Mouse (Mus musculus) left cerebral cortex, postnatal 4 days (tissue): Measurements from ENCODE around the gene Efcab5. TPM values are rescaled to one million over a fixed set of nuclear protein-coding genes. Genes with fewer than 3 reads are reported as not detected.

Experiments used
- DNase-seq: peaks from one replicate; pipeline ENCODE4 v3.0.0-alpha.2; 2022
- intact Hi-C: fragments of 180-260 bp; cut with DNase I; formaldehyde crosslinking; loops from one replicate; pipeline ENCODE4 v1.15.1; 2025
- total RNA-seq, 2 experiments: library from RNA; stranded (reverse); gene quantifications; 2 replicates each; pipeline ENCODE4 v1.2.3; 2021

Gene Efcab5
- total RNA-seq = 1 to 10 TPM; 5.7 to 6.4 TPM

DNA sequence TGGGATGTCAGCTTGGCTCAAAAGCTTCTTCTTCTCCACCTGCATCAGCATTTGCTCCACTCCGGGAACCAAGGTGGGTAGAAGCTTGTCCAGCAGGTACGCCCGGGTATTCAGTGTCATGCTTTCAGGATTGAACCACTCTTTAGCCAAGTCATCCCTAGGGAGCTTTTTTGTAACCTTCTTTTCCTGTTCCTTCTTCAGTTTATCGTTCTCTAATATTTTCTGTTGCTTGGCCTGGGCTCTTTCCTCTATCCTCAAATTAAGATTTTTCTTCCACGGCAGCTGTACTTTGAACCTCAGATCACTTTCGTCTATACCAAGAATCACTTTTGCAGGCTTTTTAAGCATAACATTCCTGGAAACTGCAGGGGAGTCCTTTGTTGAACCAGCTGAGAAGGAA, at the start of gene Efcab5:
Efcab5 (minus strand) TSS at position 101 of the 400 bp plus-strand sequence.
- intact Hi-C loops = no loop called here
- no peak for DNase-seq

GRCm38 (mm10) chr11:77235267-77235666, 46.5 kb upstream of the Efcab5 start:
- no peak for DNase-seq
- intact Hi-C loops = no loop called here

DNA sequence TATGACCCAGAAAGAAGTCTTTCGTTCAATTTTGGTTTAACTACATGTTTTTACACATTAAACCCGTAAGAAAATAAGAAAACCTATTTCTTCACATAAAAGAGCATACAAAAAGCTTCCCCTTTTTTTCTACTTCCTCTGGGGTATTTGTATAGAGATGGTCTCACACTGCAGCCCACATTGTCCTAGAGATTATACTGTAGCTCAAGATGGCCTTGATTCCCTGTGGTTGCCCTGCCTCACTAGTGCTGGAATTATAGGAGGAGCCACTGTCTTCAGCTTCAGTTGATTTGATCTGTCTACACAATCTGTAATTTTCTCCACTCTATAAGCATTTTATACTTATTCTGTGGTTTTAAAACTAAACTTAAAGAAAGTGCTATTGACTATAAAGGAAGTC, 42.7 kb upstream of the Efcab5 start:
- no peak for DNase-seq
- intact Hi-C loops = no loop called here

GRCm38 (mm10) chr11:77230765-77231164, 42.0 kb upstream of the Efcab5 start:
- intact Hi-C loops = no loop called here
- DNase-seq = no peak

DNA sequence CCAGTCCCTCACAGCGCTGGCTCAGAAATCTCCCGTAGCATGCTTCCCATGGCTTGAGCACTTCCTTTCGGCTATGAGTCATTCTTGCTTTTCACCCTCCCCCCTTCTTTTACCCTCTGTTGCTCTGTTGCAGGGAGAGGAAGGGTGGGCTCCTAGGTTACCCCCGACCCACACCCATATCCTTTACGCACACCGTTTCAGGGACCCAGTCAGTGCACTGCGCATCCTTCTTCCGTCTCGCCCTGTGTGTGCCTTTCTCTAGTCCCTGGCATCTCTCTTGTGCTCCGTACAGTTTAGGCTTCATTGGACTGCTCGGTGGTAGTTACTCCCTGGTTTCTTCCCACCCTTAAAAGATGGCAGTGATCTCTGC, 28.0 kb upstream of the Efcab5 start:
- intact Hi-C loops = loop anchor here (5.0 to 10.0 kb wide), 4 partner anchors 91 to 418 kb away; no protein-coding TSS in a partner anchor
- no peak for DNase-seq

GRCm38 (mm10) chr11:77215951-77216760, 27.4 kb upstream of the Efcab5 start, which contains the start of gene Ssh2:
Gene Ssh2, plus strand, starts transcription at chr11:77216287.
- intact Hi-C loops = loop anchor here (5.0 to 10.0 kb wide), 4 partner anchors 91 to 419 kb away; no protein-coding TSS in a partner anchor
- peak; percentile 91 for DNase-seq

DNA sequence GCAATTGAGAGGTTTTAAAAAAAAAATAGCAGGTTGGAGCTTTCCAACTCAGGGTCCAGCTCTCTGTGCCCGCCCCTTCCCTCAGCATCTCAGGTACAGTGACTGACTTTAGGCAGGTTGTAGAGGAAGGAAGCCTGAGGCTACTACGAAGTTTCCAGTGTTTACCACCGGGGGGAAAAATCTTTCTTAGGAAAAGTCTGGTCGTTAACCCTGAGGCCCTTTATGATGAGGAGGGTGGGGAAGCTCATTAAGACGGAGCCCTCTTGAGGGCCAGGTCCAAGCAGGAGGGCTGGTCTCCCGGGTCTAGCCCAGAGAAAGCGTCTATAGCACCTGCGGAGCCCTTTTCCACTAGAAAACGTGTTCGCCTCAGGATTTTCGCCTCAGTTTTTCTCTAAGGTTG, 26.7 kb upstream of the Efcab5 start:
- intact Hi-C loops = loop anchor here (5.0 to 10.0 kb wide), 4 partner anchors 92 to 419 kb away; no protein-coding TSS in a partner anchor
- DNase-seq = no peak

GRCm38 (mm10) chr11:77214755-77215154, 26.0 kb upstream of the Efcab5 start:
- DNase-seq = peak; percentile 58
- intact Hi-C loops = loop anchor here (5.0 to 10.0 kb wide), 4 partner anchors 93 to 420 kb away; no protein-coding TSS in a partner anchor

DNA sequence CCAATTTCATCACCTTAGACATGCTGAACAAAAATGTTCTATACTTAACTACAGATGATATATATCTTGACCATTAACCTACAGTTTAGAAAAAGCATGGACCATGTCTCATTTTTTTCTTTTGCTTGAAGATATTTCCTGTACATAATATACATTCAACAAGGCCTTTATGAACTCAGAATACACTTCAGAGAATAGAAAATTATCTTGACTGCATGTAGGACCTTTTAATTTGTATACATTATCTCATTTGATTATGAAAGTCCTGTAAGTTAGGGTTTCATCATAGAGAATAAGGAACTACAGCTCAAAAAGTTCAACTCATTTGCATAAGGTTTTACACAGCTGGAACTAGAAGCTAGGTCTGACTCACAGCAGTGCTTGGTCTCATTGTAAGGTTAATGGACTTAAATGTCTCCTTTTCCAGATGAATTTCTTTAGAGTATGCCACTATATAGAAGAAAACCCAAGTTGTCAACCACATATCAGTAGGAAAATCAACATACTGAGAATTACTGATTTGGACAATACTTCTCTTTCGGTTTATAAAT, 25.4 kb upstream of the Efcab5 start:
- intact Hi-C loops = loop anchor here (10.0 kb wide), 3 partner anchors 109 to 421 kb away; no protein-coding TSS in a partner anchor

DNA sequence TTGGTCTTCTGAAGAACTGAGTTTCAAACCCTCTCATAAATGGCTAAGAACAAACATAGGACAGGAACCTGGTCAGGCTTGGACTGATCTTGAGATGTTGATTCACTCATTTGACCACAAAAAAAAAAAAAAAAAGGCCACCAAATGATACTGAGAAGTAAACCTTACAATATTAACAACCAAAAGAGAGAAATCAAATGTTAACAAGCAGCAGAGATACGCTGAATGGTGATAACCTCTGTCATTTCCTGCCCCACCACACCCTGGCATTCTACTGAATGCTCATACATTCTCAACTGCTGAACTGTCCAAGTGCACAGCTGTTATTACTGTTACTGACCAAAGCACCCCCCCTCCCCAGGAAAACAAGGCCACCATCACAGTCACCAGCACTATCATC, 11.9 kb upstream of the Efcab5 start:
- DNase-seq = no peak
- intact Hi-C loops = no loop called here

More for the DNA sequence above, 25.4 kb upstream of the Efcab5 start:
- no peak for DNase-seq

DNA sequence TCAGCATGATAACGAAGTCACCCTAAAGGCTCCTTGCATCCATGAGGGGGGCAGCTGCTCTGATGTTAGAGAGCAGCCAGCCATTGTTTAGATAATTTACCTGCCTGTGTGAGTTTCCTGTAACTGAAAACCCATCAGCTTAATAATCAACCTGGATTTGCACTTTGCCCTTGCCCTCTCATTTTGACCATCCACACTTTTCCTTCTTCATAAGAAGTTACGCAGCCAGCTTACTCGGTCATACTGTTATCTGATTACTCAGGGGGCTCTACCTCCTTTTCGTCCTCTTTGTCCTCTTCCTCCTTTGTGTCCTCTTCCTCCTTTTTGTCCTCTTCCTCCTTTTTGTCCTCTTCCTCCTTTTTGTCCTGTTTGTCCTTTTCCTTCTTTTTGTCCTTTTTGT, 10.9 kb upstream of the Efcab5 start:
- intact Hi-C loops = no loop called here
- DNase-seq = no peak

- DNase-seq = no peak
- intact Hi-C loops = no loop called here
These were observed 7.7 kb upstream of the Efcab5 start for GRCm38 (mm10) chr11:77196181-77197143.

- intact Hi-C loops = no loop called here
These were observed 6.8 kb upstream of the Efcab5 start for GRCm38 (mm10) chr11:77195360-77196109.

DNA sequence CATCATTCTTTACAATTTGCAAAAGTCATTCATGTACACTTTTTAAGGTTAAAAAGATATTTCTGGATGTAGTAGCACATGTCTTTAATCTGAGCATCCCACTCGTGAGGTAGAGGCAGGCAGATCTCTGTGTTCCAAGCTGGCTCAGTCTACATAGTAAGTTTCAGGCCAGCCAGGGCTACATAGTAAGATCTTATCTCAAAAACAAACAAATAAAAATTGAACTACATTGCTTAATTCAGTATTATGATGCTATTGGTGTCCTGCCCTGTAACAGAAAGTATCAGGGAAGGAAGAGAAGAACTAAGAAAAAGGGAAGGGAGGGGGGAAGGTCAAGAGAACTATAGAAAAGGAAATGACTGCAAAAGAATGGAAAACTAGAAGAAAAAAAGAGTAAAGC, 6.0 kb upstream of the Efcab5 start:
- no peak for DNase-seq
- intact Hi-C loops = no loop called here

More at GRCm38 (mm10) chr11:77195360-77196109, 6.8 kb upstream of the Efcab5 start:
- no peak for DNase-seq

DNA sequence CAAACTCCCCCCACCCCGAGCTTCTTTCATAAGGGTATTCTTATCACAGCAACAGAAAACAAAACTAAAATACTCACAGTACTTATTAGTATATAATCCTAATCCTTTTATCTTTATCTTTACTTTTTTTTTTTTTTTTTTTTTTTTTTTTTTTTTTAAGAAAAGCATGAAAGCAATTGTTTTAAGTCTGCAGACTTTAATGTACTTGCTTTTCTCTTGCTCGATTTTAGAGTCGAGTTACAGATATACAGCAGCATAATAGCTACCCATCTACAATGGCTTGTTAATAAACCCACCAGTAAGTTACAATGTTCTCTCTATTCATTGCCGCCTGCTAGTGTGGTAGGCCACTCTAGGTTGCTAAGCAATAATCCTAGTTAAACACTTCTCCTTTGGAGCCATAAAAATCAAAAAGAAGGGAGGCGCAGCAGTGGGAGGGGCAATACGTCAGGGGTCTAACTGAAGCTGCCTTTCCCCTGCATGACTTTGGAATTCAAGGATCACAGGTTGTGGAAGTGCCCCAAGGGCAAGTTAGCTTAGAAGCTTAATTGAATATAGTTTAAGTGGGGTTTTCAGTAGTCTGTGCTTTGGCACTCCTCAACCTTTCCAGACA, 5.3 kb upstream of the Efcab5 start:
- DNase-seq = no peak
- intact Hi-C loops = no loop called here

DNA sequence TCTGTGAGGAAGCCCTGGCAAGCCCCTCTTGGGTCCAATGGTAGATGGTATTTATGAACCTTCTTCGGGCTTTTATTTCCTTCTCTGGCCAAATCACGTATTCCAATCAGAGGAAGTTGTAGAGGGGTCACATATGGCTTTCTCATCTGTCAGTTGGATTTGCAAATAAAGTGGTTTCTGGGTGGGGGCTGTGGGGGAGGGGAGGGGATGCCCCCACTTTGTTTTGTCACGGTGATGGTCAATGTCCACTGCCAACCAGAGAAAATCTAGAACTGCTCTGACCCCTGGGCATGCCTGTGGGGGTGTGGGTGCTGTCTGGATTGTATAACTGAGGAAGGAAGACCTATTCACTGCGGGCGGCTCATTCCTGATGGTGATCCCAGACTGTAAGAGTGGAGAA, 4.6 kb upstream of the Efcab5 start:
- intact Hi-C loops = no loop called here
- DNase-seq = no peak

GRCm38 (mm10) chr11:77184926-77185325, 3.8 kb downstream of the Efcab5 start:
- no peak for DNase-seq
- intact Hi-C loops = no loop called here

GRCm38 (mm10) chr11:77182616-77183015, 6.2 kb downstream of the Efcab5 start:
- intact Hi-C loops = no loop called here
- no peak for DNase-seq

DNA sequence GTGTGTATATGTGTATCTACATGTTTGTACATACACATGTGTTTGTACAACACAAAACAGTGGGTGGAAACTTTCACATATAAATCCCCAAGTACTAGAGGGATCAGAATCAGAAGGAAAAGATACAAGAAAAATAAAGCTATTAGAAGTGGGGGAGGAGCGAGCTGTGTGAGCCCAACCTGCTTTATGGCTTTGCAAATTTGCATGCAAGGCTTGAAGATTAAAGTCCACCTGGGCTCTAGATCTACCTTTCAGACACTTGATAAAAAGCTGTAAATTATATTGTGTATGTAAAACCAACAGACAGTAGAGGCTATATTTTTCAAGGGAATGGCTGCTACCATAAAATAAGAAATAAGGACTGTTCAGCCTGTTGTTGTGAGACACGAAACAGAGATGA, 6.7 kb downstream of the Efcab5 start:
- no peak for DNase-seq
- intact Hi-C loops = no loop called here

GRCm38 (mm10) chr11:77181528-77181927, 7.2 kb downstream of the Efcab5 start:
- intact Hi-C loops = no loop called here
- DNase-seq = no peak
